Mouse (Mus musculus) embryo, embryonic 11 days (tissue): ENCODE measurements around the gene Fam20b.
"Not testable (repeated sequence)": the region's sequence is repeated elsewhere in the genome, so short reads cannot be mapped to it uniquely, and the experiment has no call there.

Source experiments
- DNase-seq: peaks from one replicate; pipeline ENCODE4 v3.0.0-alpha.2; 2015

Fam20b gene

DNA sequence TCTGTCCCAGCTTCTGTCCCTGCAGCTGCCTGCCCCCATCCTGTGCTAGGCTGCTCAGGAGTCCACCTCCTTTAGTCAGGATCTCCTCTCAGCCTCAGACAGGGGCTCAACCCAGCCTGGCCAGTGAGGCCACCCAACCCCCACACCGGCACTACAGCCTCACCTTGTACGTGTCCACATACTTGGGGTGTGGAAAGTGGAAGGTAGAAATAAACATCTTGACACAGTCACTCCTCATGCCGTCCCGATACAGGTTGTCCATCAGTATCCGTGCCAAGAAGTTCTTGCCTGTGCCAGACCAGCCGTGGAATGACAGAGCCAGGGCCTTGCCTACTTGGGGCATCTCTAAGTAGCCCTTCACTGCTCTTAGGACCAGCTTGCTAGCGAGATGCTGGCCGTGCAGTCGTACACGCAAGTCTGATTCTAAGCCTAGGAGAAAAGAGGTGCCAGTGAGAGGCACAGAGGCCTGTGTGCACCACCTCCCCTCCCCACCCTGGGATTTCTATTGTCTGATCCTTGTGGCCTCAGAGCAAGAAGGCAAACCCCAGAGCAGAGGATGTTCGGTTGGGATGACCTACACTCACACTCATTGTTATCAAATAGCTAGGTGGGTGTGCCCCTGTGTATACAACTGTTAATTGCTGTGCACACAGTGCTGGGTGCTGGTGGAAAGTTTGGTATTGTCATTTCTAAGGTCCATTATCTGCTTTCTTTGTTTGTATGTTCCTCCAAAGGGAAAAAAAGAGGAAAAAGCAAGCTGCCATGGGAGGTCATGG lies 49.5 kb downstream of the Fam20b start:
- DNase-seq: no peak

- DNase-seq: peak; percentile 50
These were observed 50.3 kb downstream of the Fam20b start for GRCm38 (mm10) chr1:156668602-156669001.

DNA sequence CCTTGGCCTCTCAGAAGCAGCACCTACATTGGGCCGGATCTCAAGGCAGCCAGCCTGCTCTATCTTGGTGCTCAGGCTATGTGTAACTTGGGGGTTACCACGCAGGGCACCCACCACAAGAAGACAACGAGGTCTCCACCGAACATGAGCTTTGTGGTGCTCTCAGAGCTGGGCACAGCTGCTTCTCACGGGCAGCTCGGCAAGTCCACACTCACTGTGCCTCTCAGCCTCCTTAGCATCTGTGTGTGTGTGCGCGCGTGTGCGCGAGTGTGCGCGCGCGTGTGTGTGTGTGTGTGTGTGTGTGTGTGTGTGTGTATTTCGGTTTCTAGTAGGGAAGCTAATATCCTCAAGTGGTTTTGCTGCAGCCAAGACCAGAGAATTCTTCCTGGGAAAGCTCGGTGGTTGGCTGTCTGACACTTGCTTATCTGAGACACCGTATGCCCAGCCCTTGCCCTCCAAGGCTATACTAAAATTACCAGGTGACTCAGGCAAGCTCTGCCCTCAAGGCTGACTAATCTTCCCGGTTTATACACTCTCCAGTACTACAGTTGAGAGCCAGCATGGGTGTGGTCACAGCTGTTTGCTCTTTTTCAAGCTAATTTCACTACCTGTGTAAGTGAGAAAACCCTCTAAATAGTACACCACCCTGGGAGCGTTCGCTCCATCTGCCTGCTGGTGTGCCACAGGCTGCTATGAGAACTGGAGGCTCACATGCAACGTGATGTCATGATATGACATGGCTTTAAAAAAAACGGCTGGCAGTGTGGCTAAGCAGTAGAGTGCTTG lies 51.6 kb downstream of the Fam20b start:
- no peak for DNase-seq

GRCm38 (mm10) chr1:156665777-156666176 lies 53.1 kb downstream of the Fam20b start:
- DNase-seq: no peak

DNA sequence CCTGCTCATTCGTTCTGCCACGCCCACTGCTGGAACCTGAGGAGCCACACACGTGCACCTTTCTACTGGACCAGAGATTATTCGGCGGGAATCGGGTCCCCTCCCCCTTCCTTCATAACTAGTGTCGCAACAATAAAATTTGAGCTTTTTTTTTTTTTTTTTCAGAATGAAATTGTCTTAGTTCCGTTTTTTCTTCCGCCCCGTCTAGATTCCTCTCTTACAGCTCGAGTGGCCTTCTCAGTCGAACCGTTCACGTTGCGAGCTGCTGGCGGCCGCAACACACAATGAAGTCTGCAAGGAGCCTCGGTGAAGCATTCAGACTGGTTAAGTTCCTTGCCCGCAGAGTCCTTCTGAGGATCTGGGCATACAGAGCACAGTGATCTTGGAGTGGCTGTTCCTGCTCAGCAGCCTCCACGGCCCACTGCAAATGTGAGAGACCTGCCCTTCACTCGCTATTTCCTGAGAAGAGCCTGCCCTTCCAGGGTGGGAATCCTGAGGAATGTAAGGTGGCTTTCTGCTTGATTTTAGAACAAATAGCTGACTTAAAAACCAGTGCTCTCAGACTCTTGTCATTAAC lies 58.1 kb downstream of the Fam20b start:
- not testable (repeated sequence) for DNase-seq

DNA sequence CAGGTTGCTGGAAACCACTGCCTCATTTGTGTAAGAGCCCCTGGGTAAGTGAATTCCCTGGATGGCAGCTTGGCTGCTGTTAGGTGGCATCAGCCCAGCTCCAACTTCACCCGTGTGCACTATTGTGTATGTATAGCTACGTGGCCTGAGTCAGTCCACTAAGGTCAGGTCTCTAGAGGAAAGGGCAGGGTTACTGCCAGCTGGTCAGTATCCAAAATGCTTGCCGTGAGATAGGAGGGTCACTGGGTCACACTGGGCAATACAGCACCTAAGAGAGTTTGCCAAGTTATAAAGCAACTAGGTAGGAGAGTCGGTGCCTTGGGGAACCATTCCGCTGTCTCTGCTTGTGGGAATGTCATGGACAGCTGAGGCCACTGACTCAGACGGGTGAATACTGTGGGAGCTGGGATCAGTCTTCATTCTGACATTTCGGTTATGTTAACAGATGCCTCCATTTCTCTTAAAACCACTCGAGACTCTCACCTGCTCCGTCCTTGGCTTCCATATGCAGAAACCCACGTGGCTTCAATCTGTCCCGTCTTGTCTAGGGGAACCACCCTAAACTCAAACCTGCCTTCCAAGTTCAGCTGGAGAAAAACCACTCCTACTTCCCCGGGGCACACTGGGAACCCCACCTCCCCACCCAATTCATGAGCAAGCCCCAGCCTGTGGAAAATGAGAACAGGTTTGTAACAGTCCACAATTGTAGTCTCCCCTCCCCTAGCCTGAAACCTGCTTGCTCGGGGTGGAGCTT lies 58.8 kb downstream of the Fam20b start:
- no peak for DNase-seq

DNA sequence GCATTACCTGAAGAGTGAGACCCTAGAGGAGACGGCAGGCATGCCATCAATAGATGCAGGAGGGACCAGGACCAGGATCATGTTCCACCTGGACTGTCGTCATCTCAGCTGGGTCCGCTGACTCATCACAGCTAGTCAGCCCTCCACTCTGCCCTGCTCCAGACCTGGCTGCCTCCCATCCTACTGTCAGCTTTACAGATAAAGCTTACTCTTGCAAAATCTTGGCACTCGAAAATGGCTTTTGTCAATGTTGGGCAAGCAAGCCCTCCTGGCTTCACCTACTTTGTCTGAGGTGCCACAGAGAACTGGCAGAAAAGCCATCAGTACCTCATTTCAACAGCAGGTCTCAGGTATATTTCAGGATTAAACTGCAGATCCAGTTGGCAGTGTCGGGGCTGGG lies 60.2 kb downstream of the Fam20b start:
- no peak for DNase-seq

GRCm38 (mm10) chr1:156657523-156657922 lies 61.4 kb downstream of the Fam20b start:
- no peak for DNase-seq

GRCm38 (mm10) chr1:156654735-156655530 lies 64.0 kb downstream of the Fam20b start:
- DNase-seq: no peak

DNA sequence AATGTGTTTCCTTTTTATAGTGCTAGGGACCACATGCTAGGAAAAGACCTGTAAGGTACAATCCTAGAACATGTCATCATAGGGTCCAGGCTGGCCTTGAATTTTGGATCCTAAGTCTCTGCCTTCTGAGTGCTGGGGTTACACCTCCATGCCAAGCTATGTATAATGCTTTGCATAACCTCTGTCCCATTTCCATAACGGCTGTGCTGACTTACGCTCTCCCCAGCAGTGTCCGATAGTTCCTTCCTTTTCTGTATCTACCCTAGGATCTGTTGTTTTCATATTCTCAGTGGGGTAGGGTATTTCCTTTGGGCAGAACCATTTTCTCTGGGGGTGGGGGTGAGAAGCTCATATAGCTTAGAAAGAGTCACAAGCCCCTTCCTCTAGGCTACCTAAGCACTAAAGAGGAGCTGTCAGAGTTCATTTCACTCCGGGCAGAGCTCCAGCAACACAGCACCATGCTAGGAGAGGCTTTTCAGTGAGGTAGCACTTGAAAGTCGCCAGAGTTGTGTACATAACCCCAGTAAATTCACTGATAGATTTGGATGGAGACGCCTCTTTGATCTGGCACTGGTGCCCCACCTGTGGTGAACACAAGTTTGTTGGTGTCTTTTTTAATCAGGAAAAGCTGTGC lies 66.6 kb downstream of the Fam20b start:
- no peak for DNase-seq

- DNase-seq: no peak
These were observed 68.3 kb downstream of the Fam20b start for GRCm38 (mm10) chr1:156650631-156651030.

DNA sequence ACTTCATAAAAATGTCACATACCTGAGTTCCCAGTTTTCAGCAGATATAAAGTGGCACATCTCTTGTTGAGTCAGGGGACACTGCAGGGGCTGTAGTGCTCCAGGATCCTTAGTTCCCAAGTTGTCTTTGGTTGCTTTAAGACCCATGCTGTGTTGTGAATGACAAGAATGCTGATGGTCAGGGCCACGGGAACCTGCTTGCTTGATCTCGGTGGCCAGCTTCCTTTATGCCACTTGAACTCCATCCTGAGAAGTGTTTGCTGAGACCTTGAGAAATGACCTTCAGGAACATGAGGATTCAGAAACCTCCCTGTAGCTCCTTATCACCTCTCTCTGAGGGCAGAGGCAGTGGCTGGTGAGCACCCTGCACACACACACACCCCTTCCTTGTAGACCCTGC lies 70.2 kb downstream of the Fam20b start:
- no peak for DNase-seq

GRCm38 (mm10) chr1:156645971-156646370 lies 72.9 kb downstream of the Fam20b start:
- DNase-seq: no peak

- no peak for DNase-seq
These were observed 73.9 kb downstream of the Fam20b start for GRCm38 (mm10) chr1:156644780-156645523.

- no peak for DNase-seq
These were observed 74.8 kb downstream of the Fam20b start for GRCm38 (mm10) chr1:156644061-156644460.

GRCm38 (mm10) chr1:156642813-156643212 lies 76.1 kb downstream of the Fam20b start:
- no peak for DNase-seq

DNA sequence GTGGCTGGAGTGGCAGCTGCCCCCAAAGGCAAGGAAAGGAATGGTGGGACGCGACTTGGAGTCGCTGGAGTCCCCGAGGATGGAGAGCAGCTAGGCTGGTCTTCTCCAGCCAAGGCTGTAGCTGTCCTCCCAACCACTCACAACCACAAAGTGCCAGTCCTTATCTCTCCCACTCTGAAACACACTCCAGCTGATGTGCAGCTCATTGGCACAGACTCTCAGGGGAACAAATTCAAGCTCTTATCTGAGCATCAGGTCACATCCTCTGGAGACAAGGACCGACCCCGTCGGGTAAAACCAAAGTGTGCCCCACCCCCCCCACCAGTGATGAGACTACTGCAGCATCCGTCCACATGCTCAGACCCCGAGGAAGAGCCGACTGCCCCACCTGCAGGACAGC lies 77.1 kb downstream of the Fam20b start:
- no peak for DNase-seq

DNA sequence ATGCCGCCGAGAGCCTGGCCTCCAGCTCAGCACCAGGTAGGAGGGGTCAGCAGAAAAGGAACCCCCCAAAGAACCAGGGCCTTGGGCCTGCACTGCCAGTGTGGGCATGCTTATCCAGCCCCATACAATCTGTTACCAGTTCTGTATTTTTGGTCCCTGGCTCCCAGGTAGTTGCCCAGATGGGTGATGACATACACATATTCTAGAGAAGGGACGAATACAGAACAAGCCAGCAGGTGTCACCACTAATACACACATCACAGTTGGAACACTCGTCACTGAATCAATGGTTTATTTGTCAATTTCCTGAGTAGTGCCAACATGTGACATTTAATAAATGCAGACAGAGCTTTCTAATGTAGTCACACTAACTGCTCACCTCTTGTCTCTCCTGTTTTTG lies 78.3 kb downstream of the Fam20b start:
- DNase-seq: no peak

- no peak for DNase-seq
These were observed 79.4 kb downstream of the Fam20b start for GRCm38 (mm10) chr1:156639455-156639854.

- no peak for DNase-seq
These were observed 83.7 kb downstream of the Fam20b start for GRCm38 (mm10) chr1:156635148-156635547.

GRCm38 (mm10) chr1:156633095-156633494 lies 85.8 kb downstream of the Fam20b start:
- DNase-seq: peak; percentile 80
